Mouse (Mus musculus) ES-CJ7 (cell line): ENCODE measurements around the gene Adamtsl3.

ENCODE experiments used
- DNase-seq: peaks from one replicate; pipeline ENCODE4 v3.0.0; 2011; ENCODE audit warnings: low read depth, low spot score

The Adamtsl3 gene

GRCm38 (mm10) chr7:82501306-82501705 is 165.8 kb downstream of the Adamtsl3 start:
- no peak for DNase-seq

- no peak for DNase-seq
Measured at GRCm38 (mm10) chr7:82502511-82502910, 167.0 kb downstream of the Adamtsl3 start.

- peak; percentile 84 for DNase-seq
Measured at GRCm38 (mm10) chr7:82504101-82504500, 168.6 kb downstream of the Adamtsl3 start.

- DNase-seq, result no peak
Measured at GRCm38 (mm10) chr7:82530583-82530982, 195.1 kb downstream of the Adamtsl3 start.

- DNase-seq, result no peak
Measured at GRCm38 (mm10) chr7:82531376-82531775, 195.9 kb downstream of the Adamtsl3 start.

- peak; percentile 33 for DNase-seq
Measured at GRCm38 (mm10) chr7:82533188-82533587, 197.7 kb downstream of the Adamtsl3 start.

- no peak for DNase-seq
Measured at GRCm38 (mm10) chr7:82533747-82534504, 198.4 kb downstream of the Adamtsl3 start.

GRCm38 (mm10) chr7:82544390-82544919 is 209.0 kb downstream of the Adamtsl3 start:
- DNase-seq, result no peak

- DNase-seq, result no peak
Measured at GRCm38 (mm10) chr7:82552005-82552404, 216.5 kb downstream of the Adamtsl3 start.

- DNase-seq, result no peak
Measured at GRCm38 (mm10) chr7:82555803-82556202, 220.3 kb downstream of the Adamtsl3 start.

- no peak for DNase-seq
Measured at GRCm38 (mm10) chr7:82556417-82556816, 220.9 kb downstream of the Adamtsl3 start.

- no peak for DNase-seq
Measured at GRCm38 (mm10) chr7:82557111-82557510, 221.6 kb downstream of the Adamtsl3 start.

- DNase-seq, result peak; percentile 52
Measured at GRCm38 (mm10) chr7:82566688-82567087, 231.2 kb downstream of the Adamtsl3 start.

GRCm38 (mm10) chr7:82567811-82568210 is 232.3 kb downstream of the Adamtsl3 start:
- no peak for DNase-seq

GRCm38 (mm10) chr7:82572981-82573380 is 237.5 kb downstream of the Adamtsl3 start:
- no peak for DNase-seq

GRCm38 (mm10) chr7:82580007-82580406 is 244.5 kb downstream of the Adamtsl3 start:
- no peak for DNase-seq

GRCm38 (mm10) chr7:82581802-82582201 is 246.3 kb downstream of the Adamtsl3 start:
- no peak for DNase-seq

GRCm38 (mm10) chr7:82582534-82582933 is 247.0 kb downstream of the Adamtsl3 start:
- no peak for DNase-seq

- no peak for DNase-seq
Measured at GRCm38 (mm10) chr7:82590931-82591330, 255.4 kb downstream of the Adamtsl3 start.

- DNase-seq, result no peak
Measured at GRCm38 (mm10) chr7:82602008-82602407, 266.5 kb downstream of the Adamtsl3 start.

- no peak for DNase-seq
Measured at GRCm38 (mm10) chr7:82605425-82605824, 269.9 kb downstream of the Adamtsl3 start.

GRCm38 (mm10) chr7:82609629-82610028 is 274.1 kb downstream of the Adamtsl3 start:
- DNase-seq, result no peak

- DNase-seq, result peak; percentile 76
Measured at GRCm38 (mm10) chr7:82625342-82625741, 289.8 kb downstream of the Adamtsl3 start.
